Mouse (Mus musculus): ENCODE measurements around the gene Gm12166. TPM values are rescaled to one million over a fixed set of nuclear protein-coding genes. Genes with fewer than 3 reads are reported as not detected.
A peak's percentile ranks its signal among the peaks of the same experiment; 100 is the strongest.

Gene Gm12166
- total and polyA plus RNA-seq, 3 experiments: 0.92 to 7.5 (median 3.5) TPM

DNA sequence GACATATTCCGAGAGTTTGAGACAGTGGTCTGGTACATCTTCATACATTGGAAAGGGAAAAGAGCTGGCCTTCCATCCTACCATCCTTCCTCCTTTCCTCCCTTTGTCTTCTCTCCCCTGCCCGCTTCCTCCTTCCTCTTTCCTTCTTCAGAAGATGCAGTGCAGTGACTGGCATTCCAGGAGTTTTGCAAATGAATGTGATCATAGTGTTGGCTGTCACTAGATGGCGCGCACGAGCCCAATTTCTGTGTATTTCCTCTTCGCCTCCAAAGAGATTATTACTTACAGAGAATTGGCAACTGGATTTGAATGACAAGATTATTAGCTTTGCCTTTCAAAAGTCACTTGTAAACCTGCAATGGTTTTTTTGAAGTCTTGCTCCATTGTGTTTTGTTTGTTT, 36.1 kb downstream of the Gm12166 start:
- peak; percentile 40 for DNase-seq

Small RNA genes lying within 50 kb of the gene (microRNA-seq; reads per million reads assigned to microRNA genes)
- 0 reads per million in 2 experiments for gene Mir8100

Other genes with a start within 250 kb of the Gm12166 start
- 10 to 100 TPM; 61.2 to 99.1 TPM for gene Clint1, start 200.3 kb downstream of the Gm12166 start, total RNA-seq (2021)
- 26.1 and 41.4 TPM in 2 replicates for gene Clint1, start 200.3 kb downstream of the Gm12166 start, polyA plus RNA-seq (2012; rRNA removed)
- 10 to 100 TPM in 1 of 2 experiments, 1 to 10 TPM in 1; 7.0 to 19.1 TPM for gene Lsm11, start 107.4 kb downstream of the Gm12166 start, total RNA-seq (2021)
- 4.8 and 6.9 TPM in 2 replicates for gene Lsm11, start 107.4 kb downstream of the Gm12166 start, polyA plus RNA-seq (2012; rRNA removed)
- 10 to 100 TPM; 16.9 to 17.8 TPM for gene Thg1l, start 96.8 kb downstream of the Gm12166 start, total RNA-seq (2021)
- gene Thg1l, start 96.8 kb downstream of the Gm12166 start, polyA plus RNA-seq (2012; rRNA removed): 3.4 and 4.6 TPM in 2 replicates
- under 1 TPM; 0.14 to 0.28 TPM for gene Sox30, start 72.0 kb downstream of the Gm12166 start, total RNA-seq (2021)
- 0.21 and 0.25 TPM in 2 replicates for gene Sox30, start 72.0 kb downstream of the Gm12166 start, polyA plus RNA-seq (2012; rRNA removed)
- 1 to 10 TPM; 2.6 to 6.7 TPM for gene Adam19, start 3.7 kb upstream of the Gm12166 start, total RNA-seq (2021)
- 2.9 and 3.8 TPM in 2 replicates for gene Adam19, start 3.7 kb upstream of the Gm12166 start, polyA plus RNA-seq (2012; rRNA removed)
- gene Nipal4, start 114.2 kb upstream of the Gm12166 start, total RNA-seq (2021): not detected
- gene Nipal4, start 114.2 kb upstream of the Gm12166 start, polyA plus RNA-seq (2012; rRNA removed): 0.04 and 0.07 TPM in 2 replicates
- gene Fndc9, start 183.2 kb upstream of the Gm12166 start, total RNA-seq (2021): not detected
- gene Fndc9, start 183.2 kb upstream of the Gm12166 start, polyA plus RNA-seq (2012; rRNA removed): not detected in 2 replicates